Mouse (Mus musculus): Measurements from ENCODE around the gene Olfr1368. TPM values are rescaled to one million over a fixed set of nuclear protein-coding genes. Genes with fewer than 3 reads are reported as not detected.
"Not testable (repeated sequence)": the region's sequence is repeated elsewhere in the genome, so short reads cannot be mapped to it uniquely, and the experiment has no call there.

Olfr1368 gene
- polyA plus RNA-seq, 1 experiment from 2014 or later: not detected

DNA sequence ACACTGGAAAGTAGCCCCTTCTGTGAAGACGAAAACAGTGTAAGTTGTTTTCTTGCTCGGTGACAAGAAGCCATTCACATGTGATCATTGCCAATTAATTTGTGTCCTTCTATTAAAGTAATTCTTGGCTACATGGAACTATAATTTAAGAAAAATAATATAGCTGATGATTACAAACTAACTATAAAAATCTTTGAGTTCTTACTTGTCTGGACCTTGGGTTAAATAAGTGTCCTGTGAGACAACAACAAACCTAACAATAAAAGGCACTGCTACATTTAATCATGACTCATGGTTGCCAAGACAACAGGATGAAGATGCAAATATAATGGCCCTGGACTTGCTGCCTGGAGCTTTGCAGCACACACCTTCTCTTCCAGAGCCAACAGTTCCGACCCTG is 16.3 kb downstream of the Olfr1368 start, which contains the start of gene Olfr263:
Olfr263 (plus strand) TSS at position 301 of the 400 bp plus-strand sequence.
- H3K4me1 ChIP-seq; H3K9me3 ChIP-seq (replicated peaks); H3K27ac ChIP-seq (replicated peaks); H3K9ac ChIP-seq; H3K4me3 ChIP-seq (replicated peaks); H3K27me3 ChIP-seq; ATAC-seq (ENCODE audit: insufficient number of reproducible peaks, low FRiP score, low TSS enrichment, low read depth); H3K36me3 ChIP-seq; H3K4me2 ChIP-seq (replicated peaks): not testable (repeated sequence)
- 74% methylated on average over 3 of the region's 3 CpGs for WGBS

- Histone ChIP-seq H3K4me3 (replicated peaks) (no peak overlapping the region), H3K9ac (no peak overlapping the region), H3K9me3 (replicated peaks) (no peaks in the 10 kb centered on the region), H3K4me1 (no peaks in the 10 kb centered on the region), H3K36me3 (no peaks in the 10 kb centered on the region), H3K27me3 (no peaks in the 10 kb centered on the region), H3K27ac (replicated peaks) (no peak overlapping the region), H3K4me2 (replicated peaks) (no peak overlapping the region)
- no peak for ATAC-seq (ENCODE audit: insufficient number of reproducible peaks, low FRiP score, low TSS enrichment, low read depth)
- WGBS: 78% methylated on average over 4 of the region's 4 CpGs
These were observed 31.5 kb downstream of the Olfr1368 start for GRCm38 (mm10) chr13:21114121-21114520.

DNA sequence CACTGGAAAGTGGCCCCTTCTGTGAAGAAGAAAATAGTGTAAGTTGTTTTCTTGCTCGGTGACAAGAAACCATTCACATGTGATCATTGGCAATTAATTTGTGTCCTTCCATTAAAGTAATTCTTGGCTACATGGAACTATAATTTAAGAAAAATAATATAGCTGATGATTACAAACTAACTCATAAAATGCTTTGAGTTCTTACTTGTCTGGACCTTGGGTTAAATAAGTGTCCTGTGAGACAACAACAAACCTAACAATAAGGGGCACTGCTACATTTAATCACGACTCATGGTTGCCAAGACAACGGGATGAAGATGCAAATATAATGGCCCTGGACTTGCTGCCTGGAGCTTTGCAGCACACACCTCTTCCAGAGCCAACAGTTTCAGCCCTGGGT is 34.5 kb downstream of the Olfr1368 start, which contains the start of gene Olfr1369-ps1:
Olfr1369-ps1 (plus strand) TSS at position 301 of the 400 bp plus-strand sequence.
- H3K9ac ChIP-seq; H3K4me3 ChIP-seq (replicated peaks); H3K27ac ChIP-seq (replicated peaks); H3K9me3 ChIP-seq (replicated peaks); H3K4me1 ChIP-seq; H3K4me2 ChIP-seq (replicated peaks); H3K27me3 ChIP-seq; H3K36me3 ChIP-seq; ATAC-seq (ENCODE audit: insufficient number of reproducible peaks, low FRiP score, low TSS enrichment, low read depth): not testable (repeated sequence)
- 75% methylated on average over 3 of the region's 3 CpGs for WGBS

- no peaks in the 10 kb centered on the region for H3K4me1 ChIP-seq
- no peaks in the 10 kb centered on the region for H3K9me3 ChIP-seq (replicated peaks)
- no peak overlapping the region for H3K4me3 ChIP-seq (replicated peaks)
- H3K36me3 ChIP-seq: no peaks in the 10 kb centered on the region
- ATAC-seq (ENCODE audit: insufficient number of reproducible peaks, low FRiP score, low TSS enrichment, low read depth): no peak; the same call in 1 of the 2 replicates
- no peak overlapping the region for H3K4me2 ChIP-seq (replicated peaks)
- H3K27me3 ChIP-seq: no peaks in the 10 kb centered on the region
- no peak overlapping the region for H3K27ac ChIP-seq (replicated peaks)
- 85% methylated on average over 6 of the region's 6 CpGs for WGBS
- no peak overlapping the region for H3K9ac ChIP-seq
These were observed 35.2 kb downstream of the Olfr1368 start for GRCm38 (mm10) chr13:21110441-21110840.

DNA sequence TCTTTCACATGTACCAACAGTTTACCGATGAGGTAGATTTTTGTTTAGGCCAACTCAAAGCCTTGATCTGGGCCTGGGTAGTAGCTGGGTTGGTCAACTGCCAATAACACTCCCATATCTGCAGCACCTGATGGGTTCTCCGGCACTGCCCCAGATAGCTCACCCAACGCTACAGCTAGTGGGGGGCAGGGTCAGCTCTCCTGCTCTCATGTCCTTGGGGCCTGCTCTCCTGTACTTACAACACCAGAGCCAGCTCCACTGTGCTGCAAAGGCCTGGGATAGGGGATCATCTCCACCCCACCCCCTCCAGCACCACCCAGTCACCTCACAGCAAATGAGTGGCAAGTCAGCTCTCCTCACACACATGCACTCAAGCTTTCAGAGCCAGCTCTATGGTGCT is 35.9 kb downstream of the Olfr1368 start:
- WGBS: 90% methylated on average over 3 of the region's 3 CpGs
- 0 out of 2 replicates have a peak, but pooled peaks have one; percentile 19 for ATAC-seq (ENCODE audit: insufficient number of reproducible peaks, low FRiP score, low TSS enrichment, low read depth)

More for the DNA sequence above, 35.9 kb downstream of the Olfr1368 start:
- Histone ChIP-seq H3K27me3 (no peaks in the 10 kb centered on the region), H3K27ac (replicated peaks) (no peak overlapping the region), H3K9me3 (replicated peaks) (no peaks in the 10 kb centered on the region), H3K4me2 (replicated peaks) (no peak overlapping the region), H3K36me3 (no peaks in the 10 kb centered on the region), H3K9ac (no peak overlapping the region), H3K4me3 (replicated peaks) (no peak overlapping the region), H3K4me1 (no peaks in the 10 kb centered on the region)

Other genes with a start within 250 kb of the Olfr1368 start
- gene Olfr1370, start 70.9 kb downstream of the Olfr1368 start, polyA plus RNA-seq (2015; fragmentation: Nextera tagmentation; extraction: Ambion mirVana): 0.42 and 0.55 TPM in 2 replicates
- gene Olfr1369-ps1, start 34.4 kb downstream of the Olfr1368 start, polyA plus RNA-seq (2015; fragmentation: Nextera tagmentation; extraction: Ambion mirVana): 0.04 TPM in 1 of 2 replicates, not detected in the other
- not detected in 2 replicates for gene Olfr263, start 16.2 kb downstream of the Olfr1368 start, polyA plus RNA-seq (2015; fragmentation: Nextera tagmentation; extraction: Ambion mirVana)
- 122 and 125 TPM in 2 replicates for gene Trim27, start 33.6 kb upstream of the Olfr1368 start, polyA plus RNA-seq (2015; fragmentation: Nextera tagmentation; extraction: Ambion mirVana)
- not detected in 2 replicates for gene Gpx5, start 146.9 kb upstream of the Olfr1368 start, polyA plus RNA-seq (2015; fragmentation: Nextera tagmentation; extraction: Ambion mirVana)
- not detected in 2 replicates for gene Gpx6, start 166.3 kb upstream of the Olfr1368 start, polyA plus RNA-seq (2015; fragmentation: Nextera tagmentation; extraction: Ambion mirVana)
- not detected in 2 replicates for gene Olfr1367, start 201.0 kb upstream of the Olfr1368 start, polyA plus RNA-seq (2015; fragmentation: Nextera tagmentation; extraction: Ambion mirVana)
- 10.9 and 11.3 TPM in 2 replicates for gene Zscan12, start 217.0 kb upstream of the Olfr1368 start, polyA plus RNA-seq (2015; fragmentation: Nextera tagmentation; extraction: Ambion mirVana)